In genomic region chr13:111410831-111411230, GRCm38 (mm10) we compare ENCODE assay signal across 10 mouse cellular contexts.
A peak's percentile ranks its signal among the peaks of the same experiment; 100 is the strongest.
DNase-seq lines count a peak whose midpoint lies in the region; ATAC-seq lines count a peak whose summit lies in the region.
"Had no signal": no experiment of that assay in that cellular context is flagged by ENCODE, and none has a peak within 500 bp of the region (broad histone marks: within the 10 kb centered on the region; RNA-seq: fewer than 3 reads in every experiment).

No protein-coding gene starts in this region.

- no peaks in the 10 kb centered on the region for H3K27me3 ChIP-seq in heart, embryonic 10.5 days (ENCODE audit: insufficient read depth, poor library complexity, severe bottlenecking)
- no peaks in the 10 kb centered on the region for H3K27me3 ChIP-seq in heart, embryonic 11.5 days (ENCODE audit: control insufficient read depth, insufficient read depth, low read length)
- no peaks in the 10 kb centered on the region for H3K27me3 ChIP-seq in embryonic facial prominence, embryonic 14.5 days (replicated peaks; ENCODE audit: control insufficient read depth, insufficient read depth, low read length)
- H3K27me3 ChIP-seq: limb, embryonic 12.5 days; stomach, embryonic 15.5 days had no signal

- 0 out of 2 replicates have a peak overlapping the region, but pooled peaks have one; percentile 42 for H3K27ac ChIP-seq in heart, embryonic 10.5 days
- H3K27ac ChIP-seq in heart, embryonic 11.5 days (ENCODE audit: low read depth, low read length): no peak overlapping the region
- H3K27ac ChIP-seq in embryonic facial prominence, embryonic 14.5 days (replicated peaks; ENCODE audit: low read depth, low read length): no peak overlapping the region
- H3K27ac ChIP-seq: limb, embryonic 12.5 days; stomach, embryonic 15.5 days had no signal

- H3K9me3 ChIP-seq in heart, embryonic 10.5 days: no peaks in the 10 kb centered on the region
- no peaks in the 10 kb centered on the region for H3K9me3 ChIP-seq in heart, embryonic 11.5 days (replicated peaks; ENCODE audit: control insufficient read depth, low read length)
- H3K9me3 ChIP-seq in embryonic facial prominence, embryonic 14.5 days (ENCODE audit: control insufficient read depth, low read length): no peaks in the 10 kb centered on the region
- H3K9me3 ChIP-seq: limb, embryonic 12.5 days; stomach, embryonic 15.5 days had no signal

- ATAC-seq in heart, embryonic 11.5 days (replicated peaks; ENCODE audit: insufficient number of reproducible peaks, low FRiP score, low TSS enrichment): no peak
- no peak for ATAC-seq in embryonic facial prominence, embryonic 14.5 days (ENCODE audit: low read depth)

- 0 out of 2 replicates have a peak, but pooled peaks cover 4% of the 10 kb centered on the region for H3K4me1 ChIP-seq in heart, embryonic 10.5 days
- H3K4me1 ChIP-seq in heart, embryonic 11.5 days (ENCODE audit: control insufficient read depth, insufficient read depth, low read length): no peaks in the 10 kb centered on the region; the same call in 1 of the 2 replicates
- peaks cover 10% of the 10 kb centered on the region; the same call in 1 of the 2 replicates for H3K4me1 ChIP-seq in embryonic facial prominence, embryonic 14.5 days (ENCODE audit: control insufficient read depth, insufficient read depth, low read length)
- H3K4me1 ChIP-seq: stomach, embryonic 15.5 days had no signal

- no peak for DNase-seq in heart, embryonic 10.5 days (ENCODE audit: low spot score)
- DNase-seq in A20 (ENCODE audit: low read depth, low spot score) (peak; percentile 50), ZHBTc4 (ENCODE audit: low read depth, low spot score) (peak; percentile 69)
- peak; percentile 76 for DNase-seq in embryonic facial prominence, embryonic 14.5 days (ENCODE audit: low spot score)
- DNase-seq in large intestine, adult 2 months (ENCODE audit: low read depth, low spot score): peak; percentile 19
- DNase-seq in retina, postnatal 1 day: peak; percentile 70
- no peak for DNase-seq in T-cell, adult 2 months (ENCODE audit: low spot score)

- no peak overlapping the region for H3K4me2 ChIP-seq in heart, embryonic 11.5 days
- H3K4me2 ChIP-seq in embryonic facial prominence, embryonic 14.5 days (ENCODE audit: low read depth, low read length): no peak overlapping the region
- H3K4me2 ChIP-seq: limb, embryonic 12.5 days; stomach, embryonic 15.5 days had no signal

- no peaks in the 10 kb centered on the region for H3K36me3 ChIP-seq in heart, embryonic 10.5 days
- no peaks in the 10 kb centered on the region for H3K36me3 ChIP-seq in heart, embryonic 11.5 days (ENCODE audit: control insufficient read depth, insufficient read depth, low read length)
- no peaks in the 10 kb centered on the region for H3K36me3 ChIP-seq in embryonic facial prominence, embryonic 14.5 days (ENCODE audit: control insufficient read depth, insufficient read depth, low read length)
- H3K36me3 ChIP-seq: limb, embryonic 12.5 days; stomach, embryonic 15.5 days had no signal

- WGBS in heart, embryonic 10.5 days: 4% methylated on average over 7 of the region's 7 CpGs
- 3% methylated on average over 7 of the region's 7 CpGs for WGBS in heart, embryonic 11.5 days (ENCODE audit: insufficient replicate concordance)
- 3% methylated on average over 7 of the region's 7 CpGs for WGBS in embryonic facial prominence, embryonic 14.5 days
- under 1% methylated on average over 7 of the region's 7 CpGs for WGBS in large intestine, adult 2 months

- H3K4me3 ChIP-seq in heart, embryonic 10.5 days: no peak overlapping the region
- H3K4me3 ChIP-seq in heart, embryonic 11.5 days (ENCODE audit: low read depth, low read length): no peak overlapping the region
- H3K4me3 ChIP-seq in embryonic facial prominence, embryonic 14.5 days (ENCODE audit: low read depth, low read length): no peak overlapping the region
- H3K4me3 ChIP-seq: limb, embryonic 12.5 days; stomach, embryonic 15.5 days had no signal

- H3K9ac ChIP-seq in heart, embryonic 11.5 days (ENCODE audit: low read depth, low read length): no peak overlapping the region
- no peak overlapping the region for H3K9ac ChIP-seq in embryonic facial prominence, embryonic 14.5 days (ENCODE audit: low read depth, low read length)
- H3K9ac ChIP-seq: limb, embryonic 12.5 days; stomach, embryonic 15.5 days had no signal

Comparison
In these comparisons a context has a peak if more than half of its experiments do, and no peak if none do; other contexts are left out.
1. DNase-seq: peak in A20 (single experiment), ZHBTc4 (single experiment), embryonic facial prominence, embryonic 14.5 days (single experiment), large intestine, adult 2 months (single experiment) and retina, postnatal 1 day (single experiment); none in heart, embryonic 10.5 days (single experiment) and T-cell, adult 2 months (single experiment).